Mouse (Mus musculus) intestine, embryonic 15.5 days (tissue): ENCODE measurements around the gene Cachd1. TPM values are rescaled to one million over a fixed set of nuclear protein-coding genes. Genes with fewer than 3 reads are reported as not detected.

Source experiments
- ATAC-seq: fragments of 200-750 bp; cut with Nextera tagmentation; 2 replicates; pipeline ENCODE4 v1.8.0; 2017; ENCODE audit warnings: moderate TSS enrichment, moderate library complexity
- H3K27ac ChIP-seq: fragments of 300-500 bp; sonication (generic); 2 replicates; pipeline ENCODE4 v1.5.1; 2015; ENCODE audit warnings: mild to moderate bottlenecking, inconsistent platforms
- H3K27me3 ChIP-seq: fragments of 300-500 bp; sonication (generic); replicated peaks from 2 replicates; pipeline ENCODE4 v1.6.1; 2015; ENCODE audit warnings: inconsistent platforms
- H3K36me3 ChIP-seq: fragments of 300-500 bp; sonication (generic); 2 replicates; pipeline ENCODE4 v1.6.1; 2015; ENCODE audit warnings: inconsistent platforms
- H3K4me1 ChIP-seq: fragments of 300-500 bp; sonication (generic); replicated peaks from 2 replicates; pipeline ENCODE4 v1.6.1; 2015; ENCODE audit warnings: inconsistent platforms
- H3K4me2 ChIP-seq: fragments of 300-500 bp; sonication (generic); replicated peaks from 2 replicates; pipeline ENCODE4 v1.6.1; 2015; ENCODE audit warnings: mild to moderate bottlenecking, inconsistent platforms
- H3K4me3 ChIP-seq: fragments of 300-500 bp; sonication (generic); replicated peaks from 2 replicates; pipeline ENCODE4 v1.5.1; 2015; ENCODE audit warnings: inconsistent platforms
- H3K9ac ChIP-seq: fragments of 300-500 bp; sonication (generic); 2 replicates; pipeline ENCODE4 v1.6.1; 2015; ENCODE audit warnings: inconsistent platforms
- H3K9me3 ChIP-seq: fragments of 300-500 bp; sonication (generic); 2 replicates; pipeline ENCODE4 v1.6.1; 2016; ENCODE audit warnings: inconsistent platforms
- WGBS: fragments of 180-500 bp; shearing (Covaris S2); methylation state at CpG from one replicate; pipeline ENCODE4 v1.1.7; 2015; 5-methylcytosine and 5-hydroxymethylcytosine counted together
- polyA plus RNA-seq: library from polyadenylated mRNA; unstranded; fragments of >200 nt; fragmentation: Nextera tagmentation; extraction: Ambion mirVana; gene quantifications from 2 replicates; pipeline ENCODE4 v1.2.1, GENCODE M21; 2015

The Cachd1 gene
- polyA plus RNA-seq, 1 experiment from 2014 or later: 13.4 TPM

DNA sequence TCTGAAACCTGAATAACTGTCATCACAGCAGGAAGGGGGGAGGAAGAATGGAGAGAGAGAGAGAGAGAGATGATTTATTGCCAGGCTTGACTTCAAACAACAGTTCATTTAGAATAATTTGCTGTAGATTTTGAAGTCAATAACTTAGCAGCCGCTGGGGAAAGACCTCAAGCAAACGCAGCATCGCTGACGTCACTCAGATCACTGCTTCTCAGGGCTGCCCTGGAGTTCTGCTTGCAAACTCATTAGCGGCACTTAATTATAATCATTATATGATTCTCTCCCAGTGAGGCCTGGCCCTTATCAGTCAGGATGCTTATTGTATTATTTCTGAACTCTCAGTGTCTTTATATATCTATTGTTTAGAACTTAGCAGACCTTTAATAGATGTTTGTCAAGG, 289.9 kb downstream of the Cachd1 start:
- Histone ChIP-seq H3K9me3 (no peaks in the 10 kb centered on the region), H3K4me3 (no peak overlapping the region)

GRCm38 (mm10) chr4:101068786-101069153, 292.3 kb downstream of the Cachd1 start, which contains the start of gene Raver2:
Gene Raver2 (plus strand): TSS chr4:101068983.
- Histone ChIP-seq H3K9ac (peak within 1 kb of the TSS; percentile 62), H3K27ac (0 out of 2 replicates have a peak within 1 kb of the TSS, but pooled peaks have one; percentile 51), H3K4me3 (peak within 1 kb of the TSS; percentile 80), H3K27me3 (no peaks in the 10 kb centered on the region), H3K36me3 (no peaks in the 10 kb centered on the region), H3K4me2 (peak within 1 kb of the TSS; percentile 96), H3K4me1 (0 out of 2 replicates have a peak, but pooled peaks cover 8% of the 10 kb centered on the region), H3K9me3 (no peaks in the 10 kb centered on the region)
- WGBS: 1% methylated on average over 51 of the region's 54 CpGs
- peak; percentile 91 for ATAC-seq

More for the DNA sequence above, 289.9 kb downstream of the Cachd1 start:
- H3K4me1 ChIP-seq: 0 out of 2 replicates have a peak, but pooled peaks cover 8% of the 10 kb centered on the region
- H3K4me2 ChIP-seq: no peak overlapping the region
- 44% methylated on average over 5 of the region's 5 CpGs for WGBS
- H3K27ac ChIP-seq: no peak overlapping the region
- H3K9ac ChIP-seq: no peak overlapping the region
- no peak for ATAC-seq
- no peaks in the 10 kb centered on the region for H3K27me3 ChIP-seq
- H3K36me3 ChIP-seq: no peaks in the 10 kb centered on the region

DNA sequence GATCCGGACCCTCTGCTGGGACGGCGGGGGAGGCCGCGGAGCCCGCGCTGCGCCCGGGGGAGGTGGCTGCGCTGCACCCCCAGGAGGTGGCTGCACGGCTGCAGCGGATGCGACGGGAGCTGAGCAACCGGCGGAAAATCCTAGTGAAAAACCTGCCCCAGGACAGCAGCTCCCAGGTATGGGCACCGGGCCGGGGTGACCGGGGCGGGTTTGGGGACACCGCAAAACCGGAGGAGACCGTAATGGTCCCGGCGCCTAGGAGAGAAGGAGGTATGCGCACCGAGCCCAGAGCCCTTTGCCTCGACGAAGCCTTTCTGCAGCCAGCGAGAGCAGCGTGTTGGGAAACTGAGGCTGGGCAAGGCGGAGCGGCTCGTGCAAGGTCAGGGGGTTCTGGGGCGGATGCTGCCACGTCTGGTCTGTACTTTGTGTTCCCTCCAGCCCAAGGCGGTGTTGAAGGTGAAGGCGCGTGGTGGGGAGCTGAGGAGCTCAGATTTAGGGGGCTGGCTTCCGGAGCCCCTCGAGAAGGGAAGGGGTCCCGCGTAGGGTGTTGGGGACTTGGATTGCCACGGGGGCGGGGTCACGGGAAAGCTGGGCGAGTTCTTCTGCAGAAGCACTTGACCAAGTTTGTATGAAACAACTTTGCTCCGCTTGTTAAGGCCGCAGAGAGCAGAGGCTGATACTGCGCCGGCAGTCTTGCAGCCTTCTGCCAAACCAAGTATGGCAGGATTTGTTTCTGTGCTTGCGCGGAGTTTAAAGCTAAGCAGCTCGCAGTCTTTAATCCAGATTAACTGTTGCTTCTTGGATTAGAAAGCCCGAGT, 292.9 kb downstream of the Cachd1 start:
- 1% methylated on average over 55 of the region's 55 CpGs for WGBS

GRCm38 (mm10) chr4:101071570-101071969, 295.1 kb downstream of the Cachd1 start:
- Histone ChIP-seq H3K27me3 (no peaks in the 10 kb centered on the region), H3K4me1 (0 out of 2 replicates have a peak, but pooled peaks cover 10% of the 10 kb centered on the region), H3K9ac (no peak overlapping the region), H3K36me3 (no peaks in the 10 kb centered on the region), H3K4me2 (no peak overlapping the region), H3K27ac (no peak overlapping the region), H3K9me3 (no peaks in the 10 kb centered on the region), H3K4me3 (no peak overlapping the region)
- WGBS: 70% methylated on average over 4 of the region's 4 CpGs
- no peak for ATAC-seq

More for the DNA sequence above, 292.9 kb downstream of the Cachd1 start:
- ATAC-seq: peak; percentile 86
- Histone ChIP-seq H3K4me1 (0 out of 2 replicates have a peak, but pooled peaks cover 8% of the 10 kb centered on the region), H3K27me3 (no peaks in the 10 kb centered on the region), H3K9me3 (no peaks in the 10 kb centered on the region), H3K4me2 (peak overlapping the region; percentile 96), H3K36me3 (no peaks in the 10 kb centered on the region), H3K4me3 (peak overlapping the region; percentile 80), H3K9ac (peak overlapping the region; percentile 62), H3K27ac (0 out of 2 replicates have a peak overlapping the region, but pooled peaks have one; percentile 51)

GRCm38 (mm10) chr4:101076425-101076824, 299.9 kb downstream of the Cachd1 start:
- Histone ChIP-seq H3K4me2 (no peak overlapping the region), H3K36me3 (no peaks in the 10 kb centered on the region), H3K9me3 (no peaks in the 10 kb centered on the region), H3K9ac (no peak overlapping the region), H3K4me1 (0 out of 2 replicates have a peak, but pooled peaks cover 4% of the 10 kb centered on the region), H3K27me3 (no peaks in the 10 kb centered on the region), H3K27ac (no peak overlapping the region), H3K4me3 (no peak overlapping the region)
- peak; percentile 25; the same call in 1 of the 2 replicates for ATAC-seq
- 27% methylated on average over 3 of the region's 3 CpGs for WGBS

Other genes with a start within 250 kb of the Cachd1 start
- not detected in 2 replicates for gene Gm10577, start 244.0 kb downstream of the Cachd1 start, polyA plus RNA-seq